Mouse (Mus musculus): ENCODE measurements around the gene Naa35. TPM values are rescaled to one million over a fixed set of nuclear protein-coding genes. Genes with fewer than 3 reads are reported as not detected.

The Naa35 gene
- total RNA-seq, 2 experiments from 2014 or later = 27.7 to 34.8 TPM

GRCm38 (mm10) chr13:59639368-59640177 is 54.5 kb downstream of the Naa35 start:
- DNase-seq = no peak

GRCm38 (mm10) chr13:59640178-59640440 is 55.0 kb downstream of the Naa35 start:
- no peak for DNase-seq

GRCm38 (mm10) chr13:59642818-59643217 is 57.8 kb downstream of the Naa35 start:
- no peak for DNase-seq

GRCm38 (mm10) chr13:59645491-59645890 is 60.4 kb downstream of the Naa35 start:
- DNase-seq = no peak

- no peak for DNase-seq
These were observed 61.7 kb downstream of the Naa35 start for GRCm38 (mm10) chr13:59646674-59647244.

- no peak for DNase-seq
These were observed 62.4 kb downstream of the Naa35 start for GRCm38 (mm10) chr13:59647484-59647883.

- no peak for DNase-seq
These were observed 63.5 kb downstream of the Naa35 start for GRCm38 (mm10) chr13:59648598-59648997.

GRCm38 (mm10) chr13:59649781-59650180 is 64.7 kb downstream of the Naa35 start:
- no peak for DNase-seq

GRCm38 (mm10) chr13:59652651-59653050 is 67.6 kb downstream of the Naa35 start:
- no peak for DNase-seq

GRCm38 (mm10) chr13:59653136-59653535 is 68.1 kb downstream of the Naa35 start:
- no peak for DNase-seq

GRCm38 (mm10) chr13:59654465-59654864 is 69.4 kb downstream of the Naa35 start:
- no peak for DNase-seq

GRCm38 (mm10) chr13:59655718-59656315 is 70.8 kb downstream of the Naa35 start:
- no peak for DNase-seq

- no peak for DNase-seq
These were observed 71.3 kb downstream of the Naa35 start for GRCm38 (mm10) chr13:59656316-59656832.

GRCm38 (mm10) chr13:59656975-59657388 is 71.9 kb downstream of the Naa35 start:
- DNase-seq = no peak

- DNase-seq = no peak
These were observed 72.7 kb downstream of the Naa35 start for GRCm38 (mm10) chr13:59657781-59658180.

- no peak for DNase-seq
These were observed 75.3 kb downstream of the Naa35 start for GRCm38 (mm10) chr13:59660371-59660770.

- no peak for DNase-seq
These were observed 76.3 kb downstream of the Naa35 start for GRCm38 (mm10) chr13:59661387-59661786.

GRCm38 (mm10) chr13:59661966-59662365 is 76.9 kb downstream of the Naa35 start:
- DNase-seq = no peak

GRCm38 (mm10) chr13:59663939-59664712 is 79.1 kb downstream of the Naa35 start:
- no peak for DNase-seq

- no peak for DNase-seq
These were observed 82.7 kb downstream of the Naa35 start for GRCm38 (mm10) chr13:59667763-59668162.

- DNase-seq = no peak
These were observed 83.5 kb downstream of the Naa35 start for GRCm38 (mm10) chr13:59668501-59669093.

- no peak for DNase-seq
These were observed 84.9 kb downstream of the Naa35 start for GRCm38 (mm10) chr13:59669946-59670345.

All from gastrocnemius, postnatal 10 days (tissue).